Mouse (Mus musculus): ENCODE data around the gene Rad23a.
"Not testable (repeated sequence)": the region's sequence is repeated elsewhere in the genome, so short reads cannot be mapped to it uniquely, and the experiment has no call there.

Rad23a gene

GRCm38 (mm10) chr8:84839411-84839810, 1.1 kb downstream of the Rad23a start:
- DNase-seq, result no peak

GRCm38 (mm10) chr8:84838513-84838912, 2.0 kb downstream of the Rad23a start:
- DNase-seq, result no peak

GRCm38 (mm10) chr8:84837912-84838470, 2.5 kb downstream of the Rad23a start:
- DNase-seq, result no peak

- no peak for DNase-seq
These were observed 3.1 kb downstream of the Rad23a start for GRCm38 (mm10) chr8:84837149-84837911.

GRCm38 (mm10) chr8:84834866-84835855, 5.3 kb downstream of the Rad23a start:
- peak; percentile 41 for DNase-seq

- no peak for DNase-seq
These were observed 6.2 kb downstream of the Rad23a start for GRCm38 (mm10) chr8:84834002-84834865.

- DNase-seq, result no peak
These were observed 7.4 kb downstream of the Rad23a start for GRCm38 (mm10) chr8:84832759-84833742.

- DNase-seq, result peak; percentile 81
These were observed 8.3 kb downstream of the Rad23a start for GRCm38 (mm10) chr8:84832034-84832717.

GRCm38 (mm10) chr8:84831490-84831889, 9.0 kb downstream of the Rad23a start, which contains the start of gene Gadd45gip1:
TSS of gene Gadd45gip1 (plus strand) at chr8:84831522.
- DNase-seq, result peak; percentile 47

- not testable (repeated sequence) for DNase-seq
These were observed 13.9 kb downstream of the Rad23a start for GRCm38 (mm10) chr8:84826518-84826917.

GRCm38 (mm10) chr8:84825636-84826035, 14.8 kb downstream of the Rad23a start:
- DNase-seq, result no peak

GRCm38 (mm10) chr8:84823653-84824052, 16.8 kb downstream of the Rad23a start:
- peak; percentile 70 for DNase-seq

- DNase-seq, result no peak
These were observed 17.7 kb downstream of the Rad23a start, which contains the start of gene Dand5 for GRCm38 (mm10) chr8:84822723-84823122. TSS of gene Dand5 (minus strand) at chr8:84822823.

GRCm38 (mm10) chr8:84816117-84816516, 24.3 kb downstream of the Rad23a start:
- no peak for DNase-seq

- peak; percentile 98 for DNase-seq
These were observed 24.9 kb downstream of the Rad23a start for GRCm38 (mm10) chr8:84815547-84815946.

- peak; percentile 36 for DNase-seq
These were observed 25.7 kb downstream of the Rad23a start for GRCm38 (mm10) chr8:84814555-84815441.

- no peak for DNase-seq
These were observed 26.3 kb downstream of the Rad23a start for GRCm38 (mm10) chr8:84814240-84814554.

- no peak for DNase-seq
These were observed 26.6 kb downstream of the Rad23a start for GRCm38 (mm10) chr8:84813830-84814229.

- peak; percentile 91 for DNase-seq
These were observed 27.4 kb downstream of the Rad23a start for GRCm38 (mm10) chr8:84813059-84813458.
